Mouse (Mus musculus) kidney, embryonic 14.5 days (tissue): ENCODE data around the gene Ddb1. TPM values are rescaled to one million over a fixed set of nuclear protein-coding genes. Genes with fewer than 3 reads are reported as not detected.

Source experiments
- ATAC-seq: fragments of 200-750 bp; cut with Nextera tagmentation; 2 replicates; pipeline ENCODE4 v1.8.0; 2017; ENCODE audit warnings: moderate number of reproducible peaks, mild to moderate bottlenecking, moderate TSS enrichment, moderate library complexity; ENCODE audit not compliant: low FRiP score, low TSS enrichment
- H3K27ac ChIP-seq: fragments of 300-500 bp; sonication (generic); 2 replicates; pipeline ENCODE4 v1.5.1; 2014; ENCODE audit warnings: low read depth, mild to moderate bottlenecking, low read length, moderate library complexity, mixed read lengths
- H3K27me3 ChIP-seq: fragments of 300-500 bp; sonication (generic); 2 replicates; pipeline ENCODE4 v1.6.1; 2014; ENCODE audit warnings: mild to moderate bottlenecking, low read length; ENCODE audit not compliant: control insufficient read depth, insufficient read depth
- H3K36me3 ChIP-seq: fragments of 300-500 bp; sonication (generic); 2 replicates; pipeline ENCODE4 v1.6.1; 2014; ENCODE audit warnings: low read length, mixed read lengths; ENCODE audit not compliant: control insufficient read depth, insufficient read depth
- H3K4me1 ChIP-seq: fragments of 300-500 bp; sonication (generic); 2 replicates; pipeline ENCODE4 v1.6.1; 2014; ENCODE audit warnings: low read length, mixed read lengths; ENCODE audit not compliant: control insufficient read depth, insufficient read depth
- H3K4me2 ChIP-seq: fragments of 300-500 bp; sonication (generic); replicated peaks from 2 replicates; pipeline ENCODE4 v1.6.1; 2014; ENCODE audit warnings: low read depth, mild to moderate bottlenecking, low read length
- H3K4me3 ChIP-seq: fragments of 300-500 bp; sonication (generic); 2 replicates; pipeline ENCODE4 v1.5.1; 2014; ENCODE audit warnings: mild to moderate bottlenecking, low read length
- H3K9ac ChIP-seq: fragments of 300-500 bp; sonication (generic); 2 replicates; pipeline ENCODE4 v1.6.1; 2014; ENCODE audit warnings: low read depth, mild to moderate bottlenecking, low read length, moderate library complexity
- H3K9me3 ChIP-seq: fragments of 300-500 bp; sonication (generic); 2 replicates; pipeline ENCODE4 v1.6.1; 2016; ENCODE audit warnings: low read length; ENCODE audit not compliant: control insufficient read depth
- WGBS: fragments of 180-500 bp; shearing (Covaris S2); extraction: QIAGEN DNeasy Blood & Tissue Kit; methylation state at CpG from one replicate; pipeline ENCODE4 v1.1.7; 2014; 5-methylcytosine and 5-hydroxymethylcytosine counted together
- polyA plus RNA-seq: library from polyadenylated mRNA; unstranded; fragments of >200 nt; fragmentation: Nextera tagmentation; extraction: Ambion mirVana; gene quantifications from 2 replicates; pipeline ENCODE4 v1.2.1, GENCODE M21; 2014

The Ddb1 gene
- polyA plus RNA-seq, 1 experiment from 2014 or later = 353 TPM

DNA sequence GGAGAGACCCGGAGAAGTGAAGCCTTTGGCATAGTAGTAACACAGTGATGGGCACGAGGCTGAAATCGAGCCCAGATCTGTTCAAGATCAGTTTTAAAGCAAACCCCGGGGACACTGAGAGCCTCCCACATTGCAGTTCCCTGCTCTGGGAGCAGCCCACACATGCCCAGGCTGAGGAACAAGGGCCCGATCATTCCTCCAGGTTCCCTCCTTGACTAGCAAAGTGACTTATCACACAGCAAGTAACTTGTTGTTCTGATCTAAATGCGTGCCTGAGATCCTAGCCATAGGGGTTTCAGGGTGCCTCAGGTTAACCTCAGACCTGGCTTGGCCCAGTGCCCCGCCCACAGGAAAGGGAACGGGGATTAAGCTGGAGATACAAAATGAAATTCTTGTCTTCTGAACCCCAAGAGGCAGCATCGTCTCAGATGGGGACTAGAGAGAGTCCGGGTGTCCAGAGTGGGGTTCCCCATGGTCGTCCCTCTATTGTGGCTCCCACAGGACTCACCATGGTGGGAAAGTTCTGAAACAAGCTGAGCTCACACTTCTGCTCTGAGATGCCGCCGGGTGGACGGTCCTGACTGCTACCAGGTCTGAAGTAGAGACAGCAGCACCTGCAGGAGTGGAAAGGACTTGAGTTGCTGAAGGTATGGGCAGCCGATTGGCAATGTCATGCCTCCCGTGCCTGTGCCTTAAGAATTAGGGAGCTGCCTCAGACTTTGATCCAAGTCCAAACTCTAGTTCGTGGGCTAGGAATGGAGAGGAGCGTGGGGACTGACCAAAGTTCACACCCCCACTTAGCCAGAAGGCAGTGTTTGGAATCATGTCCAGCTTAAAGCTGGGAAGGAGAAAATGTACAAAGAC, 1.2 kb upstream of the Ddb1 start:
- WGBS = 75% methylated on average over 18 of the region's 18 CpGs
- H3K4me1 ChIP-seq = peaks cover 26% of the 10 kb centered on the region; the same call in 1 of the 2 replicates
- H3K4me2 ChIP-seq = no peak overlapping the region
- H3K27me3 ChIP-seq = no peaks in the 10 kb centered on the region
- H3K4me3 ChIP-seq = no peak overlapping the region; the same call in 1 of the 2 replicates
- H3K36me3 ChIP-seq = peaks cover 22% of the 10 kb centered on the region
- no peaks in the 10 kb centered on the region for H3K9me3 ChIP-seq
- H3K27ac ChIP-seq = peak overlapping the region; percentile 92; the same call in 1 of the 2 replicates
- H3K9ac ChIP-seq = peak overlapping the region; percentile 93; the same call in 1 of the 2 replicates
- ATAC-seq = no peak

DNA sequence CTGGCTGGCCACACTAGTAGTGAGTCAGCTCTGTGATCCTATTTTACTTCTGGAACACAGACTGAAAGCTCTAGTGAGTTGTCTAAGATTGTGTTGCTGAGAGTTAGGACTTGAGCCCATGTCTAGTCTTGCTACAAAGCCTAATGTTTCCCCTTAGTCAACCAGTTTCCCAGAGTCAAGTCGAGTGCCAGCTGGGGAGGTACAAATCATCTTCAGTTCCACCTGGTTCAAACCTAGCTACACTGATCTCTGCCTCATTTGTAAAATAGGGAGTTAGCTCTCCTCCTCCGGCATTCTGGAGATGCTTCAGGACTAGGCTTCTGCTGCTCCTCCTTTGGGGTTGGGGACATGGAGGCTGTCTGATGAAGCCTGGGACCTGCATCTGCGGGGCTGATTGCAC, 593 bp upstream of the Ddb1 start:
- peaks cover 28% of the 10 kb centered on the region for H3K36me3 ChIP-seq
- no peaks in the 10 kb centered on the region for H3K27me3 ChIP-seq
- H3K9ac ChIP-seq = peak overlapping the region; percentile 93
- WGBS = 31% methylated on average over 3 of the region's 3 CpGs
- H3K27ac ChIP-seq = peak overlapping the region; percentile 92
- H3K4me2 ChIP-seq = peak overlapping the region; percentile 65
- H3K4me1 ChIP-seq = peaks cover 26% of the 10 kb centered on the region; the same call in 1 of the 2 replicates
- peak overlapping the region; percentile 89 for H3K4me3 ChIP-seq
- no peaks in the 10 kb centered on the region for H3K9me3 ChIP-seq
- no peak for ATAC-seq

DNA sequence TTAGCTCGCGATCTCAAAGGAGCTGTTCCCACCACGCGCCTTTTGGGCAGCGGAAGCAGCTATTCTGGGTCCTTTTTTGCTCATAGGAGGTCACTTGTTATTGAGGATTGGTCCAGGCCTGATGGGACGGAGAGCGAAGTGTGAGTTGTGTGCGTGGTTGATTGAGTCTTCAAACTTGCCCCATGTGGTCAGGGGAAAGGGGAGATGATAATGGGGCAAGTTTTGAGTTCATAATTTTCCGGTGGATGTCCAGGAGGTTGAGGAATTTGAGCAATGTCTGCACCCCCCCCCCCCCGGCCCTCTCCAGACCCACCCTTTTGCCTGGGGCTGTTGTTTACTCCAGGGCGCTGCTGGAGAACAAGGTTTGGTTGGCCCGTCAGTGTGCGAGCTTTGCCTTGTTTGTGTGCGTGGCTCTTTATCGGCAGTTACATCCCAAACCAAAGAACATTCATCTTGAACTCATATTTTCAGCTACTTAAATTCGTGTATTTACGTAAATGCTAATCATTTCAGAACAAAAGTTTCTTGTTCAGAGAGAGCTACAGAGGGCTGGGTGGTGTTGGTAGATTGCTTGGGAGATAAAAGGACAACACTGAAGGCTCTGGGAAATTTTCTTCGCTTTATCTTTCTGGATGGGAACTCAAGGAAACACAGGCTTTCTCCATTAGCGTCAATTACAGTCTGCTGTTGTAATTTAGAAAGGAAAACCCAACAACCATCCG, 935 bp downstream of the Ddb1 start:
- peak overlapping the region; percentile 93 for H3K9ac ChIP-seq
- peaks cover 38% of the 10 kb centered on the region for H3K36me3 ChIP-seq
- H3K4me2 ChIP-seq = peak overlapping the region; percentile 62
- H3K9me3 ChIP-seq = no peaks in the 10 kb centered on the region
- peak overlapping the region; percentile 89 for H3K4me3 ChIP-seq
- no peaks in the 10 kb centered on the region for H3K27me3 ChIP-seq
- WGBS = 6% methylated on average over 20 of the region's 20 CpGs
- peak overlapping the region; percentile 84 for H3K27ac ChIP-seq
- ATAC-seq = peak; percentile 3; the same call in 1 of the 2 replicates
- H3K4me1 ChIP-seq = peaks cover 26% of the 10 kb centered on the region; the same call in 1 of the 2 replicates

DNA sequence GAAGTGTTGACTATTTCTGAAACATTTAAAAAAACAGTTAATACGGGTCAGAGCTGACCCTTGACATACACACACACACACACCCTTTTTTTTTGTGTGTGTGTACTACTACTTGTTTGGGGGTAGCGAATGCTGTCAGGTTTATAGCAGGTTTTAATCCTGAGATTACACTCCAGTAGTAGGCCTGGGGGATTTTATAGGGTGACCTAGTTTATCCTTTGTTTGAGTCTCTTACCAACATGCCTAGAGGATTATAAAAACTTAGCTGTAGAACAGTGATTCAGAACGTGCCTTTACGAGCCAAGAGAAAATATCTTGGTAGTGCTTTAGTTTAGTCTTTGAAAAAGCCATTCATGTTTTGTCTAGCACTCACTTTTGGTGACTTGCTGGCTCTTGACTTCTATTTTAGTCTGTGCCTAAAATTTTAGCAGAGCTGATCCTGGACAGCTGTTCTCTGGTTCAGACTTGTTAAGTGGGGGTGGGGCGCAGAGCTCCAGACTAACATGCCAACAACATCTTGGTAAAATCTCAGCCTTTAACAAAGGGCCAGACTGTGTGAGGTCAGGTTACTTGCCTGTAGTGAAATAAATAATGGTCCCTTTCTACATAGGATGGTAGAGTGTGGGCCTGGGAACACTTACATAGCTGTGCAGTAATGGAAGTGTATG, 3.6 kb downstream of the Ddb1 start:
- WGBS = 88% methylated on average over 5 of the region's 5 CpGs
- Histone ChIP-seq H3K4me2 (no peak overlapping the region), H3K27me3 (no peaks in the 10 kb centered on the region), H3K9ac (no peak overlapping the region), H3K9me3 (no peaks in the 10 kb centered on the region), H3K4me1 (peaks cover 15% of the 10 kb centered on the region; the same call in 1 of the 2 replicates), H3K27ac (no peak overlapping the region), H3K4me3 (no peak overlapping the region), H3K36me3 (peaks cover 64% of the 10 kb centered on the region)
- ATAC-seq = no peak

DNA sequence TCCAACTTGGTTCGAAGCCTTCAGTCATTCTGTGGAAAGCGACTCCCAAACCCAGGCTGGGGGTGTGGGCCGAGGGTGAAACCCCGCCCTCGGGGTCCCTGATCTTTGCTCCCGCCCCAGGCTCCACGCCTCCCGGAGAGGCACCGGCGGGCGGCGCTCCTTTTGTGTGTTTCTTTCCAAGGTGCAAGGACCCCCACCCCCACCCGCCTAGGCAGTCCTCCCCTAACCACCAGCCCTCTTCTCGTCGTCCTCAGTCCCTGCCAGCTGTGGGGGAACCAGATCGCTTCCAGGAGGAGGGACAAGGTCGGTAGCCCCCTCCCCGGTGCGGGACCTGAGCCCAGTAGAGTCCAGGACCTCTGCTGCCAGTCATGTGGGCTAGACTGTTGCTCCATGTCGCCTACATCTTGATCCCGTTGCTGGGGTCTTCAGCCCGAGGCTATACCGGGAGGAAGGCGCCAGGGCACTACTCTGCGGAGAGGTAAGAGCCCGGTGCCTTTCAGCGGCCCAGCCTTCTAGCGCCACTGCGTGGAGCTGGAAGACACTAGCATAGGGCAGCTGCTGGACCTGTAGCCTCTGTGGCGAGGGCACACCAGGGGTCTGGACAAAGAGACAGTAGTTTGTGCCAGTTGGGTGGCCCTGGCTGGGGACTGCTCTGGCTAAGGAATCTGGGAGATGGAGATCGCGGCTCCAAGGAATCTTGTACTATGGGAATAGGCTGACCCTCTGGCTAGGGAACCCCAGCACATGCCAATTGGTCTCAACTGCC, 29.2 kb downstream of the Ddb1 start, which contains the start of gene Vwce:
Gene Vwce (plus strand): TSS at position 108 of the 766 bp plus-strand sequence.
- Histone ChIP-seq H3K36me3 (peaks cover 19% of the 10 kb centered on the region), H3K9ac (peak within 1 kb of the TSS; percentile 60), H3K4me3 (peak within 1 kb of the TSS; percentile 34), H3K4me2 (peak within 1 kb of the TSS; percentile 77), H3K4me1 (peaks cover 6% of the 10 kb centered on the region; the same call in 1 of the 2 replicates), H3K27ac (no peak within 1 kb of the TSS), H3K9me3 (no peaks in the 10 kb centered on the region), H3K27me3 (no peaks in the 10 kb centered on the region)
- WGBS = 2% methylated on average over 32 of the region's 32 CpGs
- ATAC-seq = peak; percentile 72

DNA sequence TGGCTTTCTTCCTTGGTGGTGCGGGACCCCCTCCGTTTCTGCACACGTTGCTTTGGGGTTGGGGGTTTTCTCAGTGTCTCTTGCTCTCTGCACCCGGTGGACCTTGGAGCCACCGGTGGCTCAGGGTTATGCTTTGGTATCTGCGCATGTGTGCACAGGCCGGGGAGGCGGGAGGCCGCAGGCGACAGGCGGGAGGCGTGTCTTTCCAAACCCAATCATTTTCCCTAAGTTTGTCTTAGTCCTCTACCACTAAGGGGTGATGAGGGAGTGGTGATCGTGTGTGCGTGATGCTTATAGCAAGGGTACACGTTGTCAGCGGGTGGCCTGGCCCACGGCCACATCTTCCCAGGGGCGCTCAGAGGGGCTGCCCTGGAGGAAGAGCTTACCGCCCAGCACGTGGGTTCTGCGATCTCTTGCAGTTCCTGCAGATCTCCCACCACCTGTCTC, 29.8 kb downstream of the Ddb1 start:
- 3% methylated on average over 21 of the region's 21 CpGs for WGBS
- Histone ChIP-seq H3K27me3 (no peaks in the 10 kb centered on the region), H3K27ac (no peak overlapping the region), H3K9ac (peak overlapping the region; percentile 60; the same call in 1 of the 2 replicates), H3K36me3 (peaks cover 13% of the 10 kb centered on the region), H3K9me3 (no peaks in the 10 kb centered on the region), H3K4me1 (peaks cover 6% of the 10 kb centered on the region; the same call in 1 of the 2 replicates), H3K4me3 (peak overlapping the region; percentile 34), H3K4me2 (peak overlapping the region; percentile 77)
- ATAC-seq = peak; percentile 82

DNA sequence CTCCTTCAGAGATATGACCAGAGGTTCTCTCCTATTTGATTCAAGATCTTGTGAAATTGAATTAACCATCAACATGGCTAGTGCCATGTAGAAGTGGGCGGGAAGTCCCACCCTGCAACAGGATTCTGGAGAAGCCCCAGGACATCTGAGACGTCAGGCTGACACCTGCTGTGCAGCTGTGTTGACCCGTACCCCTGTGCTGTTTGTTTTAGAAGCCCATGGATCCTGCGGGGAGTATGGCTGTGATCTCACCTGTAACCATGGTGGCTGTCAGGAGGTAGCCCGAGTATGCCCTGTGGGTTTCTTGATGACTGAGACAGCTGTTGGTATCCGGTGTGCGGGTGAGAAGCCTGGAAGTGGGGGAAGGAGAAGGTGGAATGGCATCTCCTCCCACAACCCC, 32.7 kb downstream of the Ddb1 start:
- peaks cover 9% of the 10 kb centered on the region for H3K4me1 ChIP-seq
- H3K4me3 ChIP-seq = no peak overlapping the region
- no peak overlapping the region for H3K9ac ChIP-seq
- H3K9me3 ChIP-seq = no peaks in the 10 kb centered on the region
- H3K36me3 ChIP-seq = no peaks in the 10 kb centered on the region
- H3K4me2 ChIP-seq = no peak overlapping the region
- ATAC-seq = no peak
- 37% methylated on average over 7 of the region's 7 CpGs for WGBS
- H3K27ac ChIP-seq = no peak overlapping the region
- H3K27me3 ChIP-seq = no peaks in the 10 kb centered on the region

DNA sequence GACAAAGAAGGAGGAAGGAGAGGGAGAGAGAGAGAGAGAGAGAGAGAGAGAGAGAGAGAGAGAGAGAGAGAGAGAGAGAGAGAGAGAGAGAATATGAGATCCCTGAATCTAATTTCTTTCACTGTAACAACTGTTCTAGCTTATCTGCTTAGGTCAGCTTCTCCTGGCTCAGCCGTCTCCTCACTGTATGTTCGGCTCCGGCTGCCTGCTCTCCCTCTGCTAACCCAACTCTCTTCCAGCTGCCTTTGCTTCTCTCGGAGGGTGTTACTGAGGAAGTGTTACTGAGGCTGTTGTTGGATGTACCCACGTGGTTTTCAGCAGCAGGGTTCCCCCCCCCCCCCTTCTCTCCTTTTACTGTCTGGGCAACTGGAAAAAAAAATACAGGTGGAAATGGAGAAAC, 35.0 kb downstream of the Ddb1 start:
- 2% methylated on average over 5 of the region's 5 CpGs for WGBS
- H3K4me2 ChIP-seq = peak overlapping the region; percentile 31; the same call in 1 of the 2 replicates
- no peak for ATAC-seq
- no peaks in the 10 kb centered on the region for H3K27me3 ChIP-seq
- H3K36me3 ChIP-seq = no peaks in the 10 kb centered on the region
- H3K9me3 ChIP-seq = no peaks in the 10 kb centered on the region
- peak overlapping the region; percentile 12; the same call in 1 of the 2 replicates for H3K9ac ChIP-seq
- H3K27ac ChIP-seq = no peak overlapping the region
- H3K4me3 ChIP-seq = no peak overlapping the region
- H3K4me1 ChIP-seq = peaks cover 7% of the 10 kb centered on the region; the same call in 1 of the 2 replicates
